Mouse (Mus musculus): ENCODE data around the gene Rabggta. TPM values are rescaled to one million over a fixed set of nuclear protein-coding genes. Genes with fewer than 3 reads are reported as not detected.
A peak's percentile ranks its signal among the peaks of the same experiment; 100 is the strongest.

The Rabggta gene
- total RNA-seq, 2 experiments from 2014 or later: 10.9 to 12.8 TPM

- no peak for DNase-seq (ENCODE audit: low spot score in 2 of 2)
Observed at GRCm38 (mm10) chr14:55701131-55701530, 20.9 kb downstream of the Rabggta start.

- DNase-seq (ENCODE audit: low spot score in 2 of 2): no peak
Observed at GRCm38 (mm10) chr14:55697226-55697625, 24.8 kb downstream of the Rabggta start.

GRCm38 (mm10) chr14:55689433-55689832 lies 32.6 kb downstream of the Rabggta start:
- DNase-seq (ENCODE audit: low spot score in 2 of 2): no peak

GRCm38 (mm10) chr14:55682118-55682493 lies 40.0 kb downstream of the Rabggta start:
- DNase-seq (ENCODE audit: low spot score in 2 of 2): no peak

- peak; percentile 84 to 89 for DNase-seq (ENCODE audit: low spot score in 2 of 2)
Observed at GRCm38 (mm10) chr14:55681160-55682117, 40.6 kb downstream of the Rabggta start, which contains the start of gene Tinf2. TSS of gene Tinf2 (minus strand) at chr14:55681820.

- DNase-seq (ENCODE audit: low spot score in 2 of 2): no peak
Observed at GRCm38 (mm10) chr14:55677615-55678014, 44.4 kb downstream of the Rabggta start.

GRCm38 (mm10) chr14:55672741-55673060 lies 49.4 kb downstream of the Rabggta start:
- DNase-seq (ENCODE audit: low spot score in 2 of 2): no peak

- peak; percentile 47 to 82 for DNase-seq (ENCODE audit: low spot score in 2 of 2)
Observed at GRCm38 (mm10) chr14:55671833-55672740, 50.0 kb downstream of the Rabggta start, which contains the start of the genes Gmpr2 and Nedd8. TSS of gene Gmpr2 (plus strand) at chr14:55671941. TSS of gene Nedd8 (minus strand) at chr14:55672124.

- no peak for DNase-seq (ENCODE audit: low spot score in 2 of 2)
Observed at GRCm38 (mm10) chr14:55671486-55671832, 50.6 kb downstream of the Rabggta start.

Other genes starting within 250 kb of the Rabggta start
- 10 to 100 TPM; 23.7 to 28.5 TPM for gene Dhrs4, start 243.5 kb downstream of the Rabggta start, total RNA-seq (2021)
- gene Carmil3, start 231.6 kb downstream of the Rabggta start, total RNA-seq (2021): 1 to 10 TPM; 3.2 to 4.4 TPM
- gene Cpne6, start 211.8 kb downstream of the Rabggta start, total RNA-seq (2021): not detected
- gene Nrl, start 197.3 kb downstream of the Rabggta start, total RNA-seq (2021): not detected
- gene Pck2, start 182.0 kb downstream of the Rabggta start, total RNA-seq (2021): 10 to 100 TPM; 21.6 to 21.8 TPM
- gene Dcaf11, start 162.3 kb downstream of the Rabggta start, total RNA-seq (2021): 10 to 100 TPM; 44.5 to 54.3 TPM
- gene A730061H03Rik, start 161.9 kb downstream of the Rabggta start, total RNA-seq (2021): 1 to 10 TPM in 1 of 2 experiments, not detected in 1; 1.4 TPM
- gene Fitm1, start 146.6 kb downstream of the Rabggta start, total RNA-seq (2021): 100 to 1,000 TPM; 294 to 332 TPM
- gene Psme1, start 144.1 kb downstream of the Rabggta start, total RNA-seq (2021): 10 to 100 TPM; 82.0 to 88.4 TPM
- gene Emc9, start 137.0 kb downstream of the Rabggta start, total RNA-seq (2021): 10 to 100 TPM; 49.1 to 53.6 TPM
- 100 to 1,000 TPM; 124 to 153 TPM for gene Psme2, start 131.2 kb downstream of the Rabggta start, total RNA-seq (2021)
- gene Rnf31, start 130.6 kb downstream of the Rabggta start, total RNA-seq (2021): 10 to 100 TPM; 21.2 to 22.4 TPM
- gene Irf9, start 118.7 kb downstream of the Rabggta start, total RNA-seq (2021): 1 to 10 TPM; 7.0 to 9.0 TPM
- 1 to 10 TPM; 2.7 to 3.2 TPM for gene Rec8, start 104.2 kb downstream of the Rabggta start, total RNA-seq (2021)
- gene Ipo4, start 86.3 kb downstream of the Rabggta start, total RNA-seq (2021): 100 to 1,000 TPM in 1 of 2 experiments, 10 to 100 TPM in 1; 97.6 to 104 TPM
- gene Gm49378, start 84.4 kb downstream of the Rabggta start, total RNA-seq (2021): 1 to 10 TPM; 1.7 to 2.4 TPM
- gene Tm9sf1, start 78.5 kb downstream of the Rabggta start, total RNA-seq (2021): 10 to 100 TPM; 46.8 to 47.8 TPM
- 1 to 10 TPM; 1.4 to 2.0 TPM for gene Tssk4, start 72.1 kb downstream of the Rabggta start, total RNA-seq (2021)
- gene Mdp1, start 61.8 kb downstream of the Rabggta start, total RNA-seq (2021): 10 to 100 TPM; 27.2 to 27.5 TPM
- gene Gmpr2, start 50.3 kb downstream of the Rabggta start, total RNA-seq (2021): 10 to 100 TPM; 12.7 to 13.9 TPM
- 100 to 1,000 TPM; 257 to 278 TPM for gene Nedd8, start 50.1 kb downstream of the Rabggta start, total RNA-seq (2021)
- gene Tinf2, start 40.4 kb downstream of the Rabggta start, total RNA-seq (2021): 10 to 100 TPM; 21.6 to 21.7 TPM
- under 1 TPM; 0.39 to 0.49 TPM for gene Tgm1, start 8.3 kb downstream of the Rabggta start, total RNA-seq (2021)
- gene Dhrs1, start 23.4 kb upstream of the Rabggta start, total RNA-seq (2021): 10 to 100 TPM; 40.1 to 41.3 TPM
- 10 to 100 TPM; 16.9 to 18.5 TPM for gene Nop9, start 23.4 kb upstream of the Rabggta start, total RNA-seq (2021)
- under 1 TPM in 1 of 2 experiments, not detected in 1; 0.36 TPM for gene Cideb, start 36.2 kb upstream of the Rabggta start, total RNA-seq (2021)
- under 1 TPM; 0.13 to 0.20 TPM for gene Ltb4r2, start 39.2 kb upstream of the Rabggta start, total RNA-seq (2021)
- gene Ltb4r1, start 43.7 kb upstream of the Rabggta start, total RNA-seq (2021): under 1 TPM; 0.49 to 0.64 TPM
- 10 to 100 TPM in 1 of 2 experiments, 1 to 10 TPM in 1; 9.2 to 11.3 TPM for gene Adcy4, start 61.8 kb upstream of the Rabggta start, total RNA-seq (2021)
- gene Ripk3, start 66.6 kb upstream of the Rabggta start, total RNA-seq (2021): 10 to 100 TPM in 1 of 2 experiments, 1 to 10 TPM in 1; 9.4 to 10.7 TPM
- 10 to 100 TPM; 23.0 to 26.0 TPM for gene Nfatc4, start 100.9 kb upstream of the Rabggta start, total RNA-seq (2021)
- gene Nynrin, start 131.7 kb upstream of the Rabggta start, total RNA-seq (2021): 10 to 100 TPM; 27.5 to 33.0 TPM
- gene Cbln3, start 162.1 kb upstream of the Rabggta start, total RNA-seq (2021): under 1 TPM; 0.47 to 0.52 TPM
- gene Khnyn, start 162.7 kb upstream of the Rabggta start, total RNA-seq (2021): 10 to 100 TPM; 15.7 to 16.9 TPM
- gene Sdr39u1, start 178.0 kb upstream of the Rabggta start, total RNA-seq (2021): 10 to 100 TPM; 45.7 to 50.1 TPM
- gene Cma1, start 222.4 kb upstream of the Rabggta start, total RNA-seq (2021): 10 to 100 TPM; 70.9 to 91.6 TPM
- 1 to 10 TPM; 3.7 to 4.2 TPM for gene Cma2, start 228.7 kb upstream of the Rabggta start, total RNA-seq (2021)

Measured in gastrocnemius, postnatal 4 days (tissue).